Mouse (Mus musculus) megakaryocyte, adult 5-6 weeks (primary cell): Measurements from ENCODE around the gene Dgcr8. TPM values are rescaled to one million over a fixed set of nuclear protein-coding genes. Genes with fewer than 3 reads are reported as not detected.

Experiments
- ATAC-seq: 2 replicates; pipeline ENCODE4 v1.8.0; 2016; ENCODE audit warnings: mild to moderate bottlenecking, inconsistent platforms; ENCODE audit not compliant: poor library complexity, severe bottlenecking
- total RNA-seq, 2 experiments: library from RNA; stranded (forward) in 1 of 2; stranded (reverse) in 1 of 2; fragments of 153-499, 151-499 nt in 1 of 2; fragments of 221-1000, 200-1000 nt in 1 of 2; gene quantifications; 2 replicates each; pipeline versions ENCODE4 v1.2.3 to v1.2.4; 2015 to 2017

The Dgcr8 gene
- total RNA-seq, 2 experiments from 2014 or later, result 23.3 to 40.2 TPM

DNA sequence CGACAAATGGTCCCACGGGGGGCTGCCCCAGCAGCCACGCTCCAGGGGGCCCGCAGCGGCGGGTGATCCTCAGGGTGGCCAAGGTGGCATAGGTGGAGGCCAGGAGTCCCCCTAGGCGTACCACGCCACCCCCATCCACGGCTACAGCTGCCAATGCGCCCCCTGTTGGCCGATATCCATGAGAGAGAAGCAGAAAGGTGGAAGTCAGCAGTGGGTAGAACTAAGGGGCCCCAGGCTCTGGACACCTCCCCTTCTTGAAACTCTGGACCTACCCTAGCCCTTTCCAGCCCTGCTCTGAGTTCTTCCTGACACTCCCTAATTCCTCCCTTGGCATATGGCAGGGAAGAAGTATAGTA, 67.5 kb downstream of the Dgcr8 start:
- ATAC-seq, result no peak

DNA sequence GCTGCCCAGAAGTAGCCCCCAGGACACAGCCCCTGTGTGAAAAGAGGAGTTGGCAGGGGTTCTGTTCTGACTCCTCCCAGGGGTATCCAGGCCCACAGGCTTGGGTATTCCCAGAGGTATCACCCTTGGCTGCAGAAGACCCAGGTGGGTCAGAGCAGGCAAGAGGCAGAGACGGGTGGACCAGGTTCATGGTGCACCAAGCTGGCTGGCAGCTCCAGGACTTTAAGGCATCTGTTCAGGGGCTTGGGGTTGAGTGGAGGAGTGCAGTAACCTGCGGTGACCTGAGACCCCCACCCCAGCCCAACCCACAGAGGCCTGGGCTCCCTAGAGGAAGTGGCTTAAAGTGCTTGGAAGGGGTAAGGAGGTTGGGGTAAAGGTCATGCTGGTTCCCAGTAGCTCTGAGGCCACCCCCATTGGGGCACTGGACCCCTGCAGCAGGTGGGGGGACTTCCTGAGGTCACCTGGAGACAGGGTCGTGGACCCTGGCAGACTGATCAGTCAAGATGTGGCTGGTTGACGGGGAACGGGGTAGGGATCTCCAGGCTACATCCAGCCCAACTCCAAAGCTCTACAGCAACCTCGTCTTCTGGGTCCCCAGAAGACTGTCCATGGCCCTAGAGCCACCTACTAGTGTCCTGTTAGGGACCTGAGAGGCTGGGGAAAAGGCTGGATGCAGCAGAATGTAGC, 68.0 kb downstream of the Dgcr8 start:
- ATAC-seq, result no peak

- ATAC-seq, result peak; percentile 49; the same call in 1 of the 2 replicates
Observed at GRCm38 (mm10) chr16:18220001-18220400, 69.0 kb downstream of the Dgcr8 start.

- ATAC-seq, result no peak
Observed at GRCm38 (mm10) chr16:18218580-18218996, 70.5 kb downstream of the Dgcr8 start.

- no peak for ATAC-seq
Observed at GRCm38 (mm10) chr16:18217579-18217978, 71.5 kb downstream of the Dgcr8 start, which contains the start of gene Ccdc188. Gene Ccdc188, plus strand, starts transcription at chr16:18217879.

- ATAC-seq, result no peak
Observed at GRCm38 (mm10) chr16:18214858-18215257, 74.2 kb downstream of the Dgcr8 start.

GRCm38 (mm10) chr16:18213689-18214088, 75.4 kb downstream of the Dgcr8 start:
- ATAC-seq, result no peak

DNA sequence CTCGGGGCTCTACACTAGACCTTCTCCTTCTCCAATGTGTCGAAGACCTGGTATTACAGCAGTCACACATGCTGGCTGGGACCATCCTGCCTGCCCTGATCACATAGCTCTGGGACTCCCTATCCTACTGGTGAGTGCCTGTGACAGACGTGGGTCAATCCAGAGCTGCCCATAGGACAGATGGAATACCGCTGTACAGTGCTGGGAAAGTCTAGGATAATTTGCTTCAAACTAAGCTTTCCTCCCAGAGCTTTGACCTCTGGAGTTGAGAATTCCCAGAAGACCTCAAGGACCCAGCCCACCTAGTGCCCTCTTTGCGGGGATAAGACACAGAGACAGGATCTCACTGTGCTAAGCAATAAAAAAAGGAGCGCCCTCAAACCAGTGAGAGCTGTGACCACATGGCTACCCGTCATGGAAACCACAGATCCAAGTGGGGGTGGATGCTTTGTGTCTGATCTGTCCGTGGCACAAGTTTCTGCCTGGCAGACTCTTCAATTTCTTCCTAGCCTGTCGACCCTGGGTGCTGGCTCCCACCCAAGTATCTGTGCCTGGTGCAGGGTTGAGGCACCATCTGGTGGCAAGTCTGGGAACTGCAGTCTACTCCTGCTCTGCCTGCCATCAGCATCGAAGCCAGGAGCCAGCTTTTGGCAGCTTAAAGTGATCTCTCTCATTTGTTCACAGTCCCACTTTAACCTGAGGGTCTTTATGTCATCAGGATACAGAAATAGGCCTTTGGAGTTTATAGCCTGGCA, 77.5 kb downstream of the Dgcr8 start:
- ATAC-seq, result peak; percentile 79

DNA sequence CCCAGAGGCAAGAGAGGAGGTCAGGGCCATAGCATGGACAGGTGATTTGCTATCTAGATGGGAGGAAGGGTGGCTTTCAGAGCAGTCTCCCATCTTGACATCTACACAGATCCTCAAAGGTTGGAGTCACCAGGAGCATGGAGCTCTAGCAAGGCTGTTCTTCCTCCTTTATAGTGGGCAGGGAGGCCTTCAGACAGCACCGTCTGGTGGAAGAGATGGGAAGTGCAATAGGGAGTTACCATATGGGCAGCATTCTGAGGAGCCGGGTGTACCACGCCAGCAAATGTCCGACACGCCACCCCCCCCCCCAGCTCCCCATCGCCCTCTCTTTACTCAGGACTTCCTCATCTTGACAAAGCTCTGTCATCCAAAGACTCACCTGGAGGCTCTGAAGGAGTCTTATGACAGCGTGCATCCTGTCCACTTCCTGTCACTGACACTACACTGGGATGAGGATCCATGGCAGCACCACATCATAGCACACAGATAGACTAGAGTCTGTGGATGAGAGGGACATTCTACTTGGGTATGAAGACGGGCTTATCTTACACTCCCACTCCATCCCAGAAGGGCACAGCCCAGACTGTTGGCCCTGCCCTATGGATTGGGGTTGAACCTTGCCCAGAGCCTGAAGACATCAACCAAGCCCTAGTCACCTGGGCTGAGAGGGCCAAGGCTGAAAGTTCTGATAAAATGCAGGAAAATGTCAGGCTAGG, 78.2 kb downstream of the Dgcr8 start:
- ATAC-seq, result peak; percentile 77

Other genes with a start within 250 kb of the Dgcr8 start
- gene Dgcr6, start 236.4 kb downstream of the Dgcr8 start, total RNA-seq (2015), result 9.8 and 11.4 TPM in 2 replicates
- gene Dgcr6, start 236.4 kb downstream of the Dgcr8 start, total RNA-seq (2017), result 3.4 and 7.9 TPM in 2 replicates
- gene Prodh, start 199.0 kb downstream of the Dgcr8 start, total RNA-seq (2015), result 1.3 and 2.2 TPM in 2 replicates
- 5.7 and 9.8 TPM in 2 replicates for gene Prodh, start 199.0 kb downstream of the Dgcr8 start, total RNA-seq (2017)
- gene Rtn4r, start 161.6 kb downstream of the Dgcr8 start, total RNA-seq (2015), result 0.36 and 0.85 TPM in 2 replicates
- 0.26 TPM in 1 of 2 replicates, not detected in the other for gene Rtn4r, start 161.6 kb downstream of the Dgcr8 start, total RNA-seq (2017)
- gene Ccdc188, start 71.4 kb downstream of the Dgcr8 start, total RNA-seq (2015), result not detected in 2 replicates
- gene Ccdc188, start 71.4 kb downstream of the Dgcr8 start, total RNA-seq (2017), result not detected in 2 replicates
- 5.1 and 5.8 TPM in 2 replicates for gene Zdhhc8, start 54.1 kb downstream of the Dgcr8 start, total RNA-seq (2015)
- 2.2 and 4.0 TPM in 2 replicates for gene Zdhhc8, start 54.1 kb downstream of the Dgcr8 start, total RNA-seq (2017)
- 62.8 and 73.1 TPM in 2 replicates for gene Trmt2a, start 40.6 kb downstream of the Dgcr8 start, total RNA-seq (2015)
- 48.8 and 69.0 TPM in 2 replicates for gene Trmt2a, start 40.6 kb downstream of the Dgcr8 start, total RNA-seq (2017)
- gene Ranbp1, start 40.5 kb downstream of the Dgcr8 start, total RNA-seq (2015), result 222 and 262 TPM in 2 replicates
- 251 and 278 TPM in 2 replicates for gene Ranbp1, start 40.5 kb downstream of the Dgcr8 start, total RNA-seq (2017)
- gene Gm49776, start 30.9 kb downstream of the Dgcr8 start, total RNA-seq (2015), result not detected in 2 replicates
- not detected in 2 replicates for gene Gm49776, start 30.9 kb downstream of the Dgcr8 start, total RNA-seq (2017)
- gene Tango2, start 58.9 kb upstream of the Dgcr8 start, total RNA-seq (2015), result 27.2 and 27.4 TPM in 2 replicates
- 5.7 and 11.8 TPM in 2 replicates for gene Tango2, start 58.9 kb upstream of the Dgcr8 start, total RNA-seq (2017)
- gene Arvcf, start 58.9 kb upstream of the Dgcr8 start, total RNA-seq (2015), result 0.38 and 0.68 TPM in 2 replicates
- 1.5 and 3.0 TPM in 2 replicates for gene Arvcf, start 58.9 kb upstream of the Dgcr8 start, total RNA-seq (2017)
- 10.3 and 11.8 TPM in 2 replicates for gene Txnrd2, start 137.1 kb upstream of the Dgcr8 start, total RNA-seq (2015)
- gene Txnrd2, start 137.1 kb upstream of the Dgcr8 start, total RNA-seq (2017), result 7.0 and 9.3 TPM in 2 replicates
- 37.8 and 40.8 TPM in 2 replicates for gene Comt, start 137.6 kb upstream of the Dgcr8 start, total RNA-seq (2015)
- 40.1 and 43.8 TPM in 2 replicates for gene Comt, start 137.6 kb upstream of the Dgcr8 start, total RNA-seq (2017)
- gene Gnb1l, start 209.5 kb upstream of the Dgcr8 start, total RNA-seq (2015), result 1.7 and 4.6 TPM in 2 replicates
- 0.20 and 3.5 TPM in 2 replicates for gene Gnb1l, start 209.5 kb upstream of the Dgcr8 start, total RNA-seq (2017)
- gene Rtl10, start 209.7 kb upstream of the Dgcr8 start, total RNA-seq (2015), result 2.4 and 2.5 TPM in 2 replicates
- gene Rtl10, start 209.7 kb upstream of the Dgcr8 start, total RNA-seq (2017), result 0.29 and 3.5 TPM in 2 replicates